Mouse (Mus musculus): ENCODE results near the gene Ackr1. TPM values are rescaled to one million over a fixed set of nuclear protein-coding genes. Genes with fewer than 3 reads are reported as not detected.

The Ackr1 gene
- 9.8 and 13.6 TPM in 2 replicates for polyA plus RNA-seq (2012; rRNA removed)

- 62% methylated on average over 9 of the region's 9 CpGs for WGBS
- no peak for DNase-seq (ENCODE audit: low read depth, low spot score)
These were observed at the start of gene Ackr1 for GRCm38 (mm10) chr1:173333312-173334253. TSS of gene Ackr1 (minus strand) at chr1:173333750.

DNA sequence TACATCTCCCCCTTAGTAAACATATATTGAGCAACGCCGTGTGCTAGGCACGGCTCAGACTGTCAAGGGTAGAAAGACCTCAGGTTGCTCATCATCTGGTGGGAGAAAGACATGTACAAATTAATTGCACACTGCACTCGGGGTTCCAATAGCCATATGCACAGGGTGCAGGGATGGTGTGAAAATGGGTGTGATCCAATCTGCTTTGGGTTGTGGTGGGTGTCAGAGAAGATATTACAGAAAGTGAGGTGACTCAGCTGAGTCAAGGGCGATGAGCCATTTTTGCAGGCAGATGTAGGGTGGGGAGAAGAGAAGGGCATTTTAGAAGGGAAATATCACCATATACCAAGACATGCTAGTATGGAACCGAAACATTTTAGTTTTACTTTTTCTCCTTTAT is 47.9 kb upstream of the Ackr1 start:
- DNase-seq (ENCODE audit: low read depth, low spot score) = no peak
- WGBS = 79% methylated on average over 6 of the region's 6 CpGs

- no peak for DNase-seq (ENCODE audit: low read depth, low spot score)
- 34% methylated on average over 13 of the region's 13 CpGs for WGBS
These were observed 44.0 kb upstream of the Ackr1 start for GRCm38 (mm10) chr1:173377380-173378112.

- 77% methylated on average over 7 of the region's 7 CpGs for WGBS
- DNase-seq (ENCODE audit: low read depth, low spot score) = no peak
These were observed 40.5 kb upstream of the Ackr1 start for GRCm38 (mm10) chr1:173374020-173374419.

DNA sequence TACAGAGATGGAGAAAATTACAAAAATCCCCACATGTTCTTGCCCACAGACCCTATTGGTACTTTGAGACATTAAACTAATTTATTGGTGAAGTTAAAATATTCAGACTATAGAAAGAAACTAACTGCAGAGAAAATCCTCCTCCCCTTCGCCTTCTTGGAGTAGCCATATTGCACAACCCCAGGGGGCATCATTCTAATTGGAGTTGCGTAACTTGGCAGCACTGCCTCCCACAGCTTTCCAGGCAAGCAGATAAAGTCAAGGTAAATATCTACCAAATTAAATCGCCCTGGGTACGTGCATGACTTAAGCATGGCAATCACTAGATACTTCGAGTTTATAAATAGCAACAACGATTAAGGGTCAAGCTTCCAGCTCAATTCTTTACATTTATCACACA is 38.0 kb upstream of the Ackr1 start:
- WGBS = 77% methylated on average over 6 of the region's 6 CpGs
- no peak for DNase-seq (ENCODE audit: low read depth, low spot score)

- 69% methylated on average over 6 of the region's 6 CpGs for WGBS
- no peak for DNase-seq (ENCODE audit: low read depth, low spot score)
These were observed 36.9 kb upstream of the Ackr1 start for GRCm38 (mm10) chr1:173370456-173370855.

GRCm38 (mm10) chr1:173369611-173370010 is 36.1 kb upstream of the Ackr1 start:
- no peak for DNase-seq (ENCODE audit: low read depth, low spot score)
- WGBS = 61% methylated on average over 2 of the region's 2 CpGs

GRCm38 (mm10) chr1:173367356-173368046 is 34.0 kb upstream of the Ackr1 start, which contains the start of gene Cadm3:
TSS of gene Cadm3 (minus strand) at chr1:173367695.
- 3% methylated on average over 46 of the region's 46 CpGs for WGBS
- DNase-seq (ENCODE audit: low read depth, low spot score) = no peak

DNA sequence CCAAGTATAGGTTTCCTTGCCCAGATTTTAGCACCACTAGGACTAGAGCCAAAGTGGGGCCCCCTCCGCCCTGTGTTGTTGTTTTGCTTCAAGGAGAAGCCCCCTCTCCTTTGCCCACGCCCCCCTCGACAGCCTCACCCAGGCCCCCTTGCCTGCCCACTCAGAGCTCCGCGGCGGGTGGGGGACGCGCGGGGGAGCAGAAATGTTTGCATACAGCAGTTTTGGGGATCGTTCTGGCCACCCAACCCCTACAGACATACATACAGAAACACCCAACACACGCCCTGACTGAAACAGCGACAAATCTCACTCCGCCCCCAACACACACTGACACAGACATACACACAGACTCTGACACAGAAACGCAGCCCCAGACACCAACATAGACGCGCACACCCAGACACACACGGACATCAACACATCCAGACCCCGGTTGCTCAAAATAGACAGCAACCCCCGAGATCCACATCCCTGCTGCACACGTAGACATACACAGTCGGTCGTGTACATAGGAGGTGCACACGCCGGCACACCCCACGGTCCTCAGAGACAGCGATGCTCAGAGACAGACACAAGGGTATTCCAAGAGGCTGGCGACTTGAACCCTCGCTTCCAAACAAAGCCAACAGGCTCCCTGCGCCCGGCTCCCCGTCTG is 33.3 kb upstream of the Ackr1 start:
- WGBS = 2% methylated on average over 31 of the region's 31 CpGs
- no peak for DNase-seq (ENCODE audit: low read depth, low spot score)

GRCm38 (mm10) chr1:173365970-173366409 is 32.4 kb upstream of the Ackr1 start:
- 2% methylated on average over 13 of the region's 13 CpGs for WGBS
- no peak for DNase-seq (ENCODE audit: low read depth, low spot score)

DNA sequence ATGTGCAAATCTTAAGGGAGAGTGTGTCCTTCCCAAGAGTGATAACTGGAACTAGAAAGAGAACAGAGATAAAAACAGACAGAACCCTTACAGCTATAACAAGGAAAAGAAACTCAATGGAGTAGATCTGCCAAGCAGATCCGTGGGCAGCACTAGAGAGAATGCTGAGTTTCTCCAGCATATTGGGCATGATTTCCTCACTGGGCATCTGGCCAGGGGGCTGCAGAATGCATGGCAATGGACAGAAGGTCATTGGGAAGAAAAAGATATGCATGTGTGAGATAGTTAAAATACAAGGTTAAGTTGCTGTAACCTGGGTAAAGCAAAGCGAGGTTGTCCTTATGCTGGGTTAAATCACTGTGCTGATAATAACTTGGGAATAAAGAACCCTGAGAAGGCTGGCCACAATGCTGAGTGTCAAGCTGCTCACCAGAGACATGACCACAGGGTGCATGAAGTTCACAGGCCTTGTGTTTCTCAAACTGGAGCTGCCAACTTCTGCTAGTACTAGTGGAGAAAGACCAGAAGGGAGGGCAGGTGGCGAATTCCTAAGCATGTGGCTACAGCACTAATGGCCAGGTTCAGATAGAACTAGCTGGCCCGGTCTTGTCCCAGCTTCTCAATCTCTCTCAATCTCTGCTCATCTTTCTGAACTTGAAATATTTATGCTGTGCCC is 30.7 kb upstream of the Ackr1 start:
- DNase-seq (ENCODE audit: low read depth, low spot score) = no peak
- whole genome bisulfite sequencing = 83% methylated on average over 4 of the region's 4 CpGs

GRCm38 (mm10) chr1:173363436-173363835 is 29.9 kb upstream of the Ackr1 start:
- no peak for DNase-seq (ENCODE audit: low read depth, low spot score)
- WGBS = 80% methylated on average over 2 of the region's 2 CpGs

GRCm38 (mm10) chr1:173361651-173362050 is 28.1 kb upstream of the Ackr1 start:
- WGBS = 28% methylated on average over 6 of the region's 6 CpGs
- DNase-seq (ENCODE audit: low read depth, low spot score) = no peak

DNA sequence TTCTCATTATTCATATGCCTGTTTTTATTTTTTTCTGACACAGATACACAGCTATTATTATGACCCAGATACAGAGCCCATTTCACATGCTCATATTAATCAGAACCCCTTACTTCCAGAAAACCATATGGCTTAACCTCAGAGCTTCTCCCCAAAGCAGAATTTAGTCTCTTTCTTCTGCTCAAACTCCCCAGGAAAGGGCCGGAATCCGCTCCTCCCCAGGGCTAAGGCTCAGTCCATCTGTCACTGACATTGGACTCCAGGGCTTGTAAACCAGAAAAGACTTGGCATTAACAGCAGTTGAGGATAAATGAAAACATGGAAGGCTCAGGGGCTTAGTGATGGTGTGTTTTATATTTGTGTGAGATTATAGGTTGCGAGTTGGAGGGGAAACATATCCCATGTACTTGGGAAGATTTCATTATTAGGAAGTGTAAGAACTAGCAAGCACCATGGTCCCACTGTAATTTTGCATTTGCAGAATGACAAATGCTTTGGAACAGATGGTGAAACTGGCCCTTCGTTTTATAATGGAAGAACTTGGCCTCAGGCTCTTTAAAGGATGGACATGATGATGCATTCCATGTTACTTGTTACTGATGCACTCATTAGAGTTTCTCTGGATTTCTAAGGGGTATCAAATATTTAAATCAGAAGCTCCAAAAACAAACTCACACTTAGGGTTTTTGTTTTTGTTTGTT is 26.2 kb upstream of the Ackr1 start:
- 69% methylated on average over 4 of the region's 4 CpGs for WGBS

GRCm38 (mm10) chr1:173357799-173358198 is 24.2 kb upstream of the Ackr1 start:
- DNase-seq (ENCODE audit: low read depth, low spot score) = no peak
- WGBS = 59% methylated on average over 4 of the region's 4 CpGs

More for the DNA sequence above, 26.2 kb upstream of the Ackr1 start:
- DNase-seq (ENCODE audit: low read depth, low spot score) = no peak

GRCm38 (mm10) chr1:173356699-173357098 is 23.1 kb upstream of the Ackr1 start:
- no peak for DNase-seq (ENCODE audit: low read depth, low spot score)
- WGBS = 79% methylated on average over 2 of the region's 2 CpGs

DNA sequence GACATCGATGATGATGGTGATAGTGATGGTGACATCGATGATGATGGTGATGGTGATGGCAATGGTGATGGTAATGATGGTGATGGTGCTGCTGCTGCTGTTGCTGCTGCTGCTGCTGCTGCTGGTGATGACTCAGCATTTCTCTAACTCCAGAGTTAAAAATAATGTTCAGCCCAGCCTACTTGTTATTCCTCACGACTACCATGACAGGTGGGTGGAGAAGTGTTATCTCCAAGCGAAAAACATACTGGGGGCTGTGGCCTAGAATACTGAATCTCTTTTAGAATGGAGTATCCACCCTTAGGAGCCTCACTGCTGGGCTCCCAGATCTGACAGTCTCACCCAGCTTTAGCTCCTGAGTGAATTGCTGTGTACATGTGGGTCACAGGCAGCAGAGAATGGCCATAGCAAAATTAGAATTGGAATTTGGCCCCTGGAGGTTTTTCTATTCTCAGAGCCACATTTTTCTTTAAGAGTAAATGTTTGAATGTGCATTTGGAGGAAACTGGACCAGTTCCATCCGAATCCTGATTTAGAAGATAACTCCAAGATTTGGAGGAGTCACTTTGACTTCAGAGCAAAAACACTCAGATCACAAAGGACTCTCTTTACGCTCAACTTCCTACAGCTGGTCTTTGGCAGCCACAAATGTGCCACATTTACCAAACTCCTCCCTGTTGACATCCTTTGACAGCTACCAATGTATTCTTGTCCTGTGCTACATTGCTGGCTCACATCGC is 21.7 kb upstream of the Ackr1 start:
- no peak for DNase-seq (ENCODE audit: low read depth, low spot score)
- WGBS = 65% methylated on average over 7 of the region's 7 CpGs
